Mouse (Mus musculus) right cerebral cortex, postnatal 25 days (tissue): ENCODE data around the gene Bicra.

Source experiments
- DNase-seq: peaks from one replicate; pipeline ENCODE4 v3.0.0; 2022

Gene Bicra

GRCm38 (mm10) chr7:15938621-15939020, 109.1 kb downstream of the Bicra start:
- DNase-seq, result no peak

- no peak for DNase-seq
These were observed 110.2 kb downstream of the Bicra start for GRCm38 (mm10) chr7:15937491-15937890.

- peak; percentile 57 for DNase-seq
These were observed 114.0 kb downstream of the Bicra start for GRCm38 (mm10) chr7:15933437-15934359.

- DNase-seq, result no peak
These were observed 116.1 kb downstream of the Bicra start for GRCm38 (mm10) chr7:15931635-15932034.

- no peak for DNase-seq
These were observed 117.2 kb downstream of the Bicra start for GRCm38 (mm10) chr7:15930543-15930942.

GRCm38 (mm10) chr7:15929910-15930309, 117.8 kb downstream of the Bicra start:
- no peak for DNase-seq

- peak; percentile 90 for DNase-seq
These were observed 125.4 kb downstream of the Bicra start, which contains the start of gene Selenow for GRCm38 (mm10) chr7:15922220-15922773. Gene Selenow, minus strand, starts transcription at chr7:15922402.

GRCm38 (mm10) chr7:15921796-15922195, 125.9 kb downstream of the Bicra start:
- peak; percentile 29 for DNase-seq
